Mouse (Mus musculus): ENCODE measurements around the gene Eif2s2.

The Eif2s2 gene

GRCm38 (mm10) chr2:154891585-154891984 lies 1.1 kb downstream of the Eif2s2 start:
- DNase-seq = no peak

GRCm38 (mm10) chr2:154876621-154877020 lies 16.1 kb downstream of the Eif2s2 start:
- no peak for DNase-seq

- DNase-seq = no peak
These were observed 22.6 kb downstream of the Eif2s2 start for GRCm38 (mm10) chr2:154869954-154870641.

GRCm38 (mm10) chr2:154868106-154868505 lies 24.6 kb downstream of the Eif2s2 start:
- DNase-seq = no peak

- no peak for DNase-seq
These were observed 27.0 kb downstream of the Eif2s2 start for GRCm38 (mm10) chr2:154865696-154866095.

GRCm38 (mm10) chr2:154863672-154864071 lies 29.1 kb downstream of the Eif2s2 start:
- DNase-seq = no peak

GRCm38 (mm10) chr2:154855383-154855782 lies 37.4 kb downstream of the Eif2s2 start:
- DNase-seq = peak; percentile 74

GRCm38 (mm10) chr2:154848086-154848485 lies 44.6 kb downstream of the Eif2s2 start:
- DNase-seq = no peak

GRCm38 (mm10) chr2:154836537-154836936 lies 56.2 kb downstream of the Eif2s2 start:
- no peak for DNase-seq

- DNase-seq = no peak
These were observed 58.4 kb downstream of the Eif2s2 start for GRCm38 (mm10) chr2:154834149-154834865.

- DNase-seq = no peak
These were observed 60.3 kb downstream of the Eif2s2 start for GRCm38 (mm10) chr2:154832471-154832870.

- no peak for DNase-seq
These were observed 65.2 kb downstream of the Eif2s2 start for GRCm38 (mm10) chr2:154827521-154827920.

GRCm38 (mm10) chr2:154826054-154826538 lies 66.6 kb downstream of the Eif2s2 start:
- no peak for DNase-seq

All from kidney, postnatal 10 days (tissue).